Comparison of ENCODE assay signal across 8 mouse cellular contexts in genomic region chr8:117469431-117470341, GRCm38 (mm10). TPM values are rescaled to one million over a fixed set of nuclear protein-coding genes. Genes with fewer than 3 reads are reported as not detected.
DNase-seq lines count a peak whose midpoint lies in the region; ATAC-seq lines count a peak whose summit lies in the region.

No protein-coding gene starts in this region.

- DNase-seq in heart, postnatal 10 days: no peak
- peak; percentile 25 for DNase-seq in forebrain, embryonic 10.5 days (ENCODE audit: extremely low spot score, low spot score)
- DNase-seq in kidney, adult 9 months: peak; percentile 73
- no peak for DNase-seq in spleen, postnatal 14 days (ENCODE audit: low spot score in 2 of 2)
- DNase-seq in left cerebral cortex, adult 18-20 months (ENCODE audit: low spot score in 2 of 2): no peak
- DNase-seq in adrenal gland, postnatal 10 days: no peak

- H3K9ac ChIP-seq in heart, embryonic 11.5 days (ENCODE audit: low read depth, low read length): peak overlapping the region; percentile 40; the same call in 1 of the 2 replicates
- peak overlapping the region; percentile 56 for H3K9ac ChIP-seq in midbrain, embryonic 12.5 days (replicated peaks)

- peak overlapping the region; percentile 16; the same call in 1 of the 2 replicates for H3K4me3 ChIP-seq in heart, embryonic 11.5 days (ENCODE audit: low read depth, low read length)
- H3K4me3 ChIP-seq in forebrain, embryonic 10.5 days: peak overlapping the region; percentile 47
- peak overlapping the region; percentile 27 for H3K4me3 ChIP-seq in midbrain, embryonic 12.5 days

- H3K36me3 ChIP-seq in heart, embryonic 11.5 days (ENCODE audit: control insufficient read depth, insufficient read depth, low read length): no peaks in the 10 kb centered on the region
- no peaks in the 10 kb centered on the region for H3K36me3 ChIP-seq in forebrain, embryonic 10.5 days (replicated peaks)
- no peaks in the 10 kb centered on the region for H3K36me3 ChIP-seq in midbrain, embryonic 12.5 days

- peaks cover 6% of the 10 kb centered on the region; the same call in 1 of the 2 replicates for H3K4me1 ChIP-seq in heart, embryonic 11.5 days (ENCODE audit: control insufficient read depth, insufficient read depth, low read length)
- H3K4me1 ChIP-seq in forebrain, embryonic 10.5 days: peaks cover 19% of the 10 kb centered on the region
- H3K4me1 ChIP-seq in midbrain, embryonic 12.5 days: peaks cover 19% of the 10 kb centered on the region

- no peak overlapping the region for H3K27ac ChIP-seq in heart, embryonic 11.5 days (ENCODE audit: low read depth, low read length)
- H3K27ac ChIP-seq in forebrain, embryonic 10.5 days: peak overlapping the region; percentile 85
- peak overlapping the region; percentile 86 for H3K27ac ChIP-seq in midbrain, embryonic 12.5 days (replicated peaks)

- no peaks in the 10 kb centered on the region for H3K9me3 ChIP-seq in heart, embryonic 11.5 days (replicated peaks; ENCODE audit: control insufficient read depth, low read length)
- no peaks in the 10 kb centered on the region for H3K9me3 ChIP-seq in forebrain, embryonic 10.5 days
- no peaks in the 10 kb centered on the region for H3K9me3 ChIP-seq in midbrain, embryonic 12.5 days

- intact Hi-C loops in heart, postnatal 10 days (cut with DNase I): loop anchor here (10.0 kb wide), 1 partner anchor 525 kb away; the partner anchor contains the start of gene Atmin

- 29% methylated on average over 16 of the region's 16 CpGs for WGBS in heart, embryonic 11.5 days (ENCODE audit: insufficient replicate concordance)
- WGBS in forebrain, embryonic 10.5 days: 30% methylated on average over 16 of the region's 16 CpGs
- 26% methylated on average over 16 of the region's 16 CpGs for WGBS in midbrain, embryonic 12.5 days

- H3K4me2 ChIP-seq in heart, embryonic 11.5 days: peak overlapping the region; percentile 53
- H3K4me2 ChIP-seq in midbrain, embryonic 12.5 days (replicated peaks): peak overlapping the region; percentile 52

- no peaks in the 10 kb centered on the region for H3K27me3 ChIP-seq in heart, embryonic 11.5 days (ENCODE audit: control insufficient read depth, insufficient read depth, low read length)
- H3K27me3 ChIP-seq in forebrain, embryonic 10.5 days (ENCODE audit: poor library complexity, severe bottlenecking): no peaks in the 10 kb centered on the region
- H3K27me3 ChIP-seq in midbrain, embryonic 12.5 days: no peaks in the 10 kb centered on the region

- peak; percentile 24; the same call in 1 of the 2 replicates for ATAC-seq in heart, embryonic 11.5 days (replicated peaks; ENCODE audit: insufficient number of reproducible peaks, low FRiP score, low TSS enrichment)
- peak; percentile 50 for ATAC-seq in midbrain, embryonic 12.5 days (ENCODE audit: low FRiP score, low read depth)

RNA-seq across cellular contexts. Expression of gene Plcg2, which starts 28.4 kb away (rescaled TPM):
- 4.7 and 6.7 TPM in 2 replicates for polyA plus RNA-seq in heart, embryonic 11.5 days (2014; fragmentation: Nextera tagmentation; extraction: Ambion mirVana)
- total RNA-seq in heart, postnatal 10 days (2021): 10 to 100 TPM; 10.2 to 10.7 TPM
- 6.1 and 6.2 TPM in 2 replicates for polyA plus RNA-seq in forebrain, embryonic 10.5 days (2016; fragmentation: Nextera tagmentation; extraction: Ambion mirVana)
- 1.7 and 2.0 TPM in 2 replicates for polyA plus RNA-seq in midbrain, embryonic 12.5 days (2016; fragmentation: Nextera tagmentation; extraction: Ambion mirVana)
- 1 to 10 TPM; 2.6 to 2.7 TPM for total RNA-seq in left cerebral cortex, adult 18-20 months (2021)
- 1 to 10 TPM; 4.9 to 5.1 TPM for total RNA-seq in adrenal gland, postnatal 10 days (2021)

Comparison
In these comparisons a context has a peak if more than half of its experiments do, and no peak if none do; other contexts are left out.
1. DNase-seq: peak in forebrain, embryonic 10.5 days (single experiment) and kidney, adult 9 months (single experiment); none in heart, postnatal 10 days (0 of 2), spleen, postnatal 14 days (0 of 2), left cerebral cortex, adult 18-20 months (0 of 2) and adrenal gland, postnatal 10 days (single experiment).
2. Peak in every context shown above with its lines, with median percentiles within 50 percentile points of each other: H3K4me3 ChIP-seq.